Mouse (Mus musculus): Measurements from ENCODE around the gene Nme7.
A peak's percentile ranks its signal among the peaks of the same experiment; 100 is the strongest.

DNA sequence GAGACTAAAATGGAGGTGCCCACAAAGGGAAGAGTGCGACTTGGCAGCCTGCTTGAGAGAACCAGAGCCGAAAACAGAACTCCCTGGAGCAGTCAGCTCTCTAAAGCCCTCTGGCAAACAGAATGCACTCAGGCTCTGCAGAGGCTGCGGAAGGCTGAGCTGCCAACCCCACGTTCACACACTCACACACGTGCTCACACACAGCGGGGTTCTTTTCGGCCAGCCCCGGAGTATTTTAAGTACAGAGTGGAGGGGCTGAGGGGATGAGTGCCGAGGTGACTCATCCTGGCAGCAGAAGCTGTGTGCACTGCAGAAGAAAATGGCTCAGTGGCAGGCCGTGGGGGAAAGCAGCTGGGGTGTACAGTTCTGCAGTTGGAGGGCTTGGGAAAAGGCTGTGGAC, 157.8 kb downstream of the Nme7 start:
- TF ChIP-seq CTCF (IDR thresholded peaks at IDR 0.05; ENCODE audit: borderline replicate concordance, insufficient read depth, low read depth, low read length) (no peak; the same call in 1 of the 2 replicates), POLR2A (IDR thresholded peaks at IDR 0.05; ENCODE audit: borderline replicate concordance, insufficient read depth, low read length) (peak; percentile 10; the same call in 1 of the 2 replicates)
